Mouse (Mus musculus): ENCODE results near the gene Chaf1a.

GRCm38 (mm10) chr17:56035216-56035615 lies 5.0 kb upstream of the Chaf1a start:
- TF ChIP-seq EP300 (IDR thresholded peaks at IDR 0.05; ENCODE audit: insufficient read depth, low read depth, low read length) (no peak), CTCF (IDR thresholded peaks at IDR 0.05; ENCODE audit: low read depth, low read length) (no peak), POLR2A (IDR thresholded peaks at IDR 0.05; ENCODE audit: insufficient read depth, low read length) (no peak)
